Mouse (Mus musculus) spleen, postnatal 0 days (tissue): ENCODE data around the gene Fbf1. TPM values are rescaled to one million over a fixed set of nuclear protein-coding genes. Genes with fewer than 3 reads are reported as not detected.

Source experiments
- polyA plus RNA-seq: library from polyadenylated mRNA; unstranded; fragments of >200 nt; fragmentation: Nextera tagmentation; extraction: Ambion mirVana; gene quantifications from 2 replicates; pipeline ENCODE4 v1.2.1, GENCODE M21; 2015

The Fbf1 gene
- polyA plus RNA-seq, result 6.1 and 6.6 TPM in 2 replicates

DNA sequence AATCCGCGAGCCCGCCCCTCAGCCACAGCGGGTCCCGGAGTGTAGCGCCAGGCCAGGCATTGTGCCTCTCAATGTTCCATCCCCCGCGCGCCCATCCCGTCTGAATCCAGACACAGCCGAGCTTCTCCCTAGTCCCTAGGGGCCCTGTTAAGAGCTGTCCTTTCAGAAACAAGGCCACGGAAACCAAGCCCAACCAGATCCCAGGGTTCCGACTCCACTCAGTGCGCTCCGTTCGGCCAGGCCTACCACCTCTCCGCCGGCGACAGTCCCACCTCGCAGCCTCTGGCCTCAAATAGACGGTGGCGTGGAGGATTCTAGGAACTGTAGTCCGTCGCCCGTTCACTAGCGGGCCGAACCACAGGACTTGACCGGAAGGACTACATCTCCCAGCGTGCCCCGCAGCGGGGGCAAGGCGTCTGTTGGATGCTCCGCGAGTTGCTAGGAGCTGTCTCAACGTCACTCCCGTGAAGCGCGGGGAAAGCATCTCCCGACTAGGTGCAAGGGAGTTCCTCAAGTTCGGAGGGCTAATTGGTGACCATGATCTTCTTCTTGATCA lies at the start of gene Fbf1:
Gene Fbf1 (minus strand): TSS at position 283 of the 556 bp plus-strand sequence.

DNA sequence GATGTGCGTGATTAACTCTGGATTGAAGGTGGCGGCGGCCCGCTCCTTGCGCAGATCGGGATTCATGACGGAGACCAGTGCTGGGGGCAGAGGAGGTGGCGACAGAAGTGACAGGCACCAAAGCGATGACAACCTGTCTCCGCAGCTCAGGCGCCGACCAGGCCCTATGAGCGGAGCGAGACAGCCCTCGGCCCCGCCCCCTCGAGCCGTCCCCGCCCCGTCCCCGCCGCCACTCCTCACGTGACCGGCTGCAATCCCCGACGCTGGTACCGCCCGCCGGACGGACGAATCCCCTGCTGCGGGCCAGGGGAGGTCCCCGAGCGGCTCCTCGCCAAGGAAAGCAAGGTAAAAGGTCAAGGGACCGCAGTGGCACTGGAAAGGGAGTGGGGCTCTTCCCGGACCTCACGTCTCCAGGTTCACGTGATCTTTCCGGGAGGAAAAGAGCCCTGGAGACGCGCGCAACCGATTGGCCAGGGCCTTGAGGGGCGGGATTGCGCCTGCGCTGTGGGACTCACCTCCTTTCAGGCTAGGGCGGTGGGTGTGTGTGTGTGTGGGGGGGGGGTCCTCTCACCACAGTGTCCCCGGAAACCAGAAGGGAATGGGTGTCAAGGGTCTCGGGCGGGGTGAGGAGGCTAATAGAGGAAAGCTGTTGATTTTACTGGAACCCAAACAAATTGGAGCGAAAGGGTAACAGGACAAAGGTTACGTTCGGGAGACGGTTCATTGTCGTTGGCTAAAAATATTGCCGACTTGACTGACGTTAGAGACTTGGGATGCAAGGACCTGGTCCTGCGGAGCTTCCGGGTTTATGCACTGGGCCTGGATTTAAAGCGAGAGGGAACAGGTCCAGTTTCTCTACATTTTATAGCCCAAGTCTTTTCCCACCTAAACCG lies 30.9 kb upstream of the Fbf1 start, which contains the start of the genes Ten1 and Acox1:
Gene Ten1 (plus strand): TSS at position 217 of the 893 bp plus-strand sequence.
Gene Acox1 (minus strand): TSS at position 407 of the 893 bp plus-strand sequence.

GRCm38 (mm10) chr11:116138468-116139138 lies 29.4 kb downstream of the Fbf1 start, which contains the start of gene Mrpl38:
Gene Mrpl38 (minus strand): TSS chr11:116138868.

GRCm38 (mm10) chr11:116130488-116131205 lies 37.3 kb downstream of the Fbf1 start, which contains the start of gene Trim65:
Gene Trim65 (minus strand): TSS chr11:116131128.

GRCm38 (mm10) chr11:116127156-116127980 lies 40.6 kb downstream of the Fbf1 start, which contains the start of gene Trim47:
Gene Trim47 (minus strand): TSS chr11:116127210.

Other genes with a start within 250 kb of the Fbf1 start
- gene Sap30bp, start 234.9 kb downstream of the Fbf1 start, polyA plus RNA-seq, result 26.1 and 26.4 TPM in 2 replicates
- gene Recql5, start 234.7 kb downstream of the Fbf1 start, polyA plus RNA-seq, result 9.9 and 10.8 TPM in 2 replicates
- gene Itgb4, start 193.5 kb downstream of the Fbf1 start, polyA plus RNA-seq, result 0.88 and 0.97 TPM in 2 replicates
- 46.4 and 52.6 TPM in 2 replicates for gene Galk1, start 155.4 kb downstream of the Fbf1 start, polyA plus RNA-seq
- 1,286 and 1,302 TPM in 2 replicates for gene H3f3b, start 140.2 kb downstream of the Fbf1 start, polyA plus RNA-seq
- gene Unk, start 137.8 kb downstream of the Fbf1 start, polyA plus RNA-seq, result 11.0 and 13.6 TPM in 2 replicates
- gene Unc13d, start 90.2 kb downstream of the Fbf1 start, polyA plus RNA-seq, result 23.0 and 26.2 TPM in 2 replicates
- gene Wbp2, start 81.2 kb downstream of the Fbf1 start, polyA plus RNA-seq, result 64.4 and 65.7 TPM in 2 replicates
- 11.4 and 13.6 TPM in 2 replicates for gene Trim47, start 41.0 kb downstream of the Fbf1 start, polyA plus RNA-seq
- 2.3 and 3.0 TPM in 2 replicates for gene Trim65, start 37.0 kb downstream of the Fbf1 start, polyA plus RNA-seq
- gene Mrpl38, start 29.3 kb downstream of the Fbf1 start, polyA plus RNA-seq, result 41.2 and 42.0 TPM in 2 replicates
- 47.1 and 53.1 TPM in 2 replicates for gene Ten1, start 30.7 kb upstream of the Fbf1 start, polyA plus RNA-seq
- gene Acox1, start 30.9 kb upstream of the Fbf1 start, polyA plus RNA-seq, result 9.7 and 11.3 TPM in 2 replicates
- gene Evpl, start 69.9 kb upstream of the Fbf1 start, polyA plus RNA-seq, result 0.51 and 0.87 TPM in 2 replicates
- 35.5 and 40.3 TPM in 2 replicates for gene Srp68, start 106.1 kb upstream of the Fbf1 start, polyA plus RNA-seq
- 0.06 and 0.21 TPM in 2 replicates for gene Galr2, start 112.8 kb upstream of the Fbf1 start, polyA plus RNA-seq
- gene Exoc7, start 139.1 kb upstream of the Fbf1 start, polyA plus RNA-seq, result 29.6 and 30.9 TPM in 2 replicates
- 0.06 TPM in 1 of 2 replicates, not detected in the other for gene Foxj1, start 167.2 kb upstream of the Fbf1 start, polyA plus RNA-seq
- 2.4 and 3.9 TPM in 2 replicates for gene Rnf157, start 244.9 kb upstream of the Fbf1 start, polyA plus RNA-seq